Mouse (Mus musculus) adrenal gland, postnatal 36 days (tissue): ENCODE data around the gene Fhl4. TPM values are rescaled to one million over a fixed set of nuclear protein-coding genes. Genes with fewer than 3 reads are reported as not detected.

Experiments used
- total RNA-seq, 2 experiments: library from RNA; stranded (reverse); gene quantifications; 2 replicates each; pipeline ENCODE4 v1.2.3; 2021

Gene Fhl4
- total RNA-seq, 2 experiments from 2014 or later = 0.20 to 0.43 TPM

Other genes starting within 250 kb of the Fhl4 start
- gene Ric8b, start 184.9 kb downstream of the Fhl4 start, total RNA-seq = 10 to 100 TPM; 29.2 to 38.7 TPM
- gene Tmem263, start 132 bp upstream of the Fhl4 start, total RNA-seq = 10 to 100 TPM; 18.6 to 24.4 TPM
- 1 to 10 TPM; 2.8 to 4.3 TPM for gene Mterf2, start 25.5 kb upstream of the Fhl4 start, total RNA-seq
- 10 to 100 TPM in 1 of 2 experiments, 1 to 10 TPM in 1; 8.6 to 13.3 TPM for gene Cry1, start 82.6 kb upstream of the Fhl4 start, total RNA-seq